Mouse (Mus musculus): ENCODE measurements at regions not wholly inside any gene's neighbourhood (a gene's known extent, or its start where the extent isn't known, plus 50 kb on each side); places are given as distances from the start of the nearest gene placed in this dataset.

GRCm38 (mm10) chr3:53988256-53988655 lies 124.6 kb upstream of the Ufm1 start:
- TF ChIP-seq CTCF (IDR thresholded peaks at IDR 0.05; ENCODE audit: insufficient read depth, low read depth, low read length) (no peak), POLR2A (IDR thresholded peaks at IDR 0.05; ENCODE audit: insufficient read depth, low read depth, low read length) (no peak)

All from olfactory bulb, adult 2 months (tissue).